11 mouse cellular contexts compared by ENCODE assay signal in the genomic region with DNA sequence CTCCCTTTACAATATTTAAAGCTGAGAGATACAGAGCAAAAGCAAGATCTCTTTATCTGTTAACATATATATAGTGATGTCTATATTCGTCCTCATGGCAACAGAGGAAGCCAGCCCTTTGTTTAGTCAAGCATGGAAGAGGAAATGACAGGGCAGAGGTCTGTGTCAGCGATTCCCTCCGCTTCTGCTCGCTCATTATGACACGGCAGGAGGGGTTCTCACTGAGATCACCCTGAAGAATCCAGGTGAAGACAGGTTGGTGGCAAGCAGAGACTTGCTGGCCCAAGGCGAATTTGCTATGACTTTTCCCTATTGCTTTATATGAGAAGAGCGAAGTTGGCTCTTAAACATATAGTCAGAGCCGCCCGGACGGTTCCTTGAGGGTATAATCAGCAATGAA. TPM values are rescaled to one million over a fixed set of nuclear protein-coding genes. Genes with fewer than 3 reads are reported as not detected.
A peak's percentile ranks its signal among the peaks of the same experiment; 100 is the strongest.
DNase-seq lines count a peak whose midpoint lies in the region; ATAC-seq and TF ChIP-seq lines count a peak whose summit lies in the region.
"Had no signal": no experiment of that assay in that cellular context is flagged by ENCODE, and none has a peak within 500 bp of the region (broad histone marks: within the 10 kb centered on the region; RNA-seq: fewer than 3 reads in every experiment).

No protein-coding gene starts in this region.

- TF ChIP-seq POLR2A in bone marrow, adult 2 months (IDR thresholded peaks at IDR 0.05; ENCODE audit: borderline replicate concordance, control insufficient read depth, low read depth, low read length) = no peak

- DNase-seq in kidney, postnatal 10 days = peak; percentile 14
- DNase-seq in kidney, postnatal 36 days = no peak
- peak; percentile 21 for DNase-seq in CD4-positive helper T cell, adult 2 months (ENCODE audit: low read depth, low spot score)
- no peak for DNase-seq in cerebellum, adult 9-11 months
- DNase-seq in adrenal gland, postnatal 36 days = no peak
- DNase-seq in cerebellum, adult 8-10 months = no peak

- H3K4me2 ChIP-seq in liver, embryonic 16.5 days (ENCODE audit: low read depth, low read length) = no peak overlapping the region
- H3K4me2 ChIP-seq: embryonic facial prominence, embryonic 13.5 days; hindbrain, embryonic 13.5 days; limb, embryonic 12.5 days had no signal

- no peaks in the 10 kb centered on the region for H3K36me3 ChIP-seq in liver, embryonic 16.5 days (ENCODE audit: control insufficient read depth, insufficient read depth)
- H3K36me3 ChIP-seq: embryonic facial prominence, embryonic 13.5 days; hindbrain, embryonic 13.5 days; limb, embryonic 12.5 days had no signal

- H3K4me3 ChIP-seq in bone marrow, adult 2 months (replicated peaks; ENCODE audit: control insufficient read depth, low read depth, low read length) = no peak overlapping the region
- no peak overlapping the region for H3K4me3 ChIP-seq in liver, embryonic 16.5 days (ENCODE audit: low read depth, low read length)
- H3K4me3 ChIP-seq: embryonic facial prominence, embryonic 13.5 days; hindbrain, embryonic 13.5 days; limb, embryonic 12.5 days had no signal

- 41% methylated on average over 10 of the region's 10 CpGs for WGBS in bone marrow, adult 2 months
- WGBS in liver, embryonic 16.5 days (ENCODE audit: insufficient replicate concordance) = 50% methylated on average over 10 of the region's 10 CpGs

- no peak for TF ChIP-seq CTCF in bone marrow, adult 2 months (IDR thresholded peaks at IDR 0.05; ENCODE audit: control insufficient read depth, insufficient read depth, low read length)

- H3K9me3 ChIP-seq in liver, embryonic 16.5 days (replicated peaks; ENCODE audit: control insufficient read depth, low read length) = no peaks in the 10 kb centered on the region
- H3K9me3 ChIP-seq: embryonic facial prominence, embryonic 13.5 days; hindbrain, embryonic 13.5 days; limb, embryonic 12.5 days had no signal

- peak overlapping the region; percentile 17; the same call in 1 of the 2 replicates for H3K27ac ChIP-seq in bone marrow, adult 2 months (ENCODE audit: control insufficient read depth, insufficient read depth, low read depth, low read length, poor library complexity)
- peak overlapping the region; percentile 96 for H3K27ac ChIP-seq in liver, embryonic 16.5 days (ENCODE audit: low read length)
- H3K27ac ChIP-seq: embryonic facial prominence, embryonic 13.5 days; hindbrain, embryonic 13.5 days; limb, embryonic 12.5 days had no signal

- no peaks in the 10 kb centered on the region for H3K27me3 ChIP-seq in liver, embryonic 16.5 days (ENCODE audit: control insufficient read depth, insufficient read depth, low read depth, low read length)
- H3K27me3 ChIP-seq: embryonic facial prominence, embryonic 13.5 days; hindbrain, embryonic 13.5 days; limb, embryonic 12.5 days had no signal

- no peak overlapping the region for H3K9ac ChIP-seq in liver, embryonic 16.5 days (ENCODE audit: low read depth, low read length)
- H3K9ac ChIP-seq: embryonic facial prominence, embryonic 13.5 days; hindbrain, embryonic 13.5 days; limb, embryonic 12.5 days had no signal

- peaks cover 10% of the 10 kb centered on the region for H3K4me1 ChIP-seq in bone marrow, adult 2 months (ENCODE audit: control insufficient read depth, insufficient read depth, low read length)
- H3K4me1 ChIP-seq in liver, embryonic 16.5 days (ENCODE audit: control insufficient read depth, low read depth, low read length) = peaks cover 35% of the 10 kb centered on the region
- H3K4me1 ChIP-seq: embryonic facial prominence, embryonic 13.5 days; limb, embryonic 12.5 days had no signal

- ATAC-seq in liver, embryonic 16.5 days (ENCODE audit: low read depth) = no peak

RNA-seq across cellular contexts. Expression of a gene that starts 19.6 kb away (rescaled TPM):
- polyA plus RNA-seq in bone marrow, adult 2 months (2011; ENCODE audit: insufficient read depth, insufficient read length, low replicate concordance, missing spikeins) = 20.6 and 30.2 TPM in 2 replicates
- polyA plus RNA-seq in liver, embryonic 16.5 days (2015; fragmentation: Nextera tagmentation; extraction: Ambion mirVana) = 13.4 and 15.2 TPM in 2 replicates
- total RNA-seq in adrenal gland, postnatal 36 days (2021) = 10 to 100 TPM; 46.0 to 55.5 TPM

Comparison
In these comparisons a context has a peak if more than half of its experiments do, and no peak if none do; other contexts are left out.
1. DNase-seq: peak in kidney, postnatal 10 days (single experiment) and CD4-positive helper T cell, adult 2 months (single experiment); none in kidney, postnatal 36 days (0 of 2), cerebellum, adult 9-11 months (single experiment), adrenal gland, postnatal 36 days (0 of 2) and cerebellum, adult 8-10 months (single experiment).